Mouse (Mus musculus): ENCODE measurements around the gene Lin28b.

The Lin28b gene

GRCm38 (mm10) chr10:45328196-45329000, 157.8 kb downstream of the Lin28b start:
- no peak for DNase-seq (ENCODE audit: low read depth, low spot score)
